Mouse (Mus musculus) adrenal gland (tissue): ENCODE results near the gene Cpne5.

Source experiments
- intact Hi-C: fragments of 180-260 bp; cut with DNase I; formaldehyde crosslinking; loops from one replicate; pipeline ENCODE4 v1.15.1; 2025

Gene Cpne5

GRCm38 (mm10) chr17:29213381-29214192 lies 24.4 kb downstream of the Cpne5 start:
- intact Hi-C loops: no loop called here

DNA sequence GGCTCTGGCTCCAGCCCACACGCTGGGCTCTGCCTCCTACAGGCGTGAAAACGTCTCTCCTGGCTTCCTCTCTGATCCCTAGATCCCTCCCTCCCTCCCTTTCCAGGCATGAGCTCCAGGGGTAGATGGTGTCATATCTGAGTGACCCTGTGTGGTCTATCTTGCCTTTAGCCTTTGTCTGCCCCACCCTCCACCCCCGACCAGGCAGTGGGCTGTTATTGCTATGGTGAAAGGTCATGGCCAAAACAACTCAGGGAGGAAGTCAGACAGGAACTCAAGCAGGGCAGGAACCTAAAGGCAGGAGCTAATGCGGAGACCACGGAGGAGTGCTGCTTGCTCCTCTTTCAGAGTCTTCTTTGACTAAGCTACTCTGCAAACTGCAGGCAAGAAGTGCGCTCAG lies 26.1 kb downstream of the Cpne5 start:
- intact Hi-C loops: no loop called here

DNA sequence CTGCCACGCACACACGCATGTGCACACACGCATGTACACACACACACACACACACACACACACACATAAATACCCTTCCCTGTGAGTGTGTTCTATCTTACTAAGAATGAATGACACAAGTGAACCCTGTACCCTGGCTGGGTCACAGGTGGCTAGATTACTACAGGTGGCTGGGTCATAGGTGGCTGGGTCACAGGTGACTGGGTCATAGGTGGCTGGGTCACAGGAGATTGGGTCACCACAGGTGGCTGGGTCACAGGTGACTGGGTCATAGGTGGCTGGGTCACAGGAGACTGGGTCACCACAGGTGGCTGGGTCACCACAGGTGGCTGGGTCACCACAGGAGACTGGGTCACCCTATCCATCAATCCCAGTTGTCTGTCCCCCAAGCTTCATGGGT lies 27.9 kb downstream of the Cpne5 start:
- intact Hi-C loops: no loop called here

DNA sequence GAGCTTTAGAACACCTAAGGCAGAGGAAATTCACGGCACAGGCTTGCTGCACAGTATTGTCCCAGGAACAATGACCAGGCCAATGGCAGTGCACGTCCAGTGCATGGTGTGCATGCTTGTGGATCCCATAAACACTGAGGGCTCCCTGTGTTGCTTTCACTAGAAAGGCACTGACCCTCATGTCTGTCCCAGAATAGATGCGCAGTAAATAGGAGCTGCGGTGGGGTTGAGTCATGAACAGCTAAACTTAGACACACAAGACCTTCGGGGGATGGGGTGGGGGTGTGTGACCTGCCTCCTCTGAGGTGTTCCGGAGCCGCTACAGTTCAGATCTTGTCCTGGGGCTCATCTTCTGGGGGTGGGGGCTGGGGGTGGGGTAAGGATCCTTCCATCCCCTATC lies 31.9 kb downstream of the Cpne5 start:
- intact Hi-C loops: no loop called here

DNA sequence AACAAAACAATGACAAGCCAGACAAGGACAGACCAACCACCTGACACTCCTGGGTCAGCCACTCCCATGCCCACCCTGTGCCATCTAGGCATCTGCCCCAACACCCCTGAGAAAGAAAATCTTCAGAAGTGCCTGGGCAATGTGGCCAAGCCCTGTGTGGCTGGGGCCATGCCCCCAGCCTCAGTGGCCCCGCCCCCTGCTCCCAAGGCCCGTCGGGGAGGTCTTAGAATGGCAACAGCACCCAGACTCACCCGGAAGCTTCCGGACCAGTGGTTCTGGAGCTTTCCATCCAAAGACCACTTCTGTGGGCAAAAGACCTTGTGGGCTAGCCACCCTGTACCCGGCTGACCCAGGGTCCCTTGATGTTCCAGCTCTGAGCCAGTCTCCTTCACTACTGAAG lies 35.4 kb downstream of the Cpne5 start:
- intact Hi-C loops: no loop called here

GRCm38 (mm10) chr17:29199821-29200220 lies 38.1 kb downstream of the Cpne5 start:
- intact Hi-C loops: no loop called here

DNA sequence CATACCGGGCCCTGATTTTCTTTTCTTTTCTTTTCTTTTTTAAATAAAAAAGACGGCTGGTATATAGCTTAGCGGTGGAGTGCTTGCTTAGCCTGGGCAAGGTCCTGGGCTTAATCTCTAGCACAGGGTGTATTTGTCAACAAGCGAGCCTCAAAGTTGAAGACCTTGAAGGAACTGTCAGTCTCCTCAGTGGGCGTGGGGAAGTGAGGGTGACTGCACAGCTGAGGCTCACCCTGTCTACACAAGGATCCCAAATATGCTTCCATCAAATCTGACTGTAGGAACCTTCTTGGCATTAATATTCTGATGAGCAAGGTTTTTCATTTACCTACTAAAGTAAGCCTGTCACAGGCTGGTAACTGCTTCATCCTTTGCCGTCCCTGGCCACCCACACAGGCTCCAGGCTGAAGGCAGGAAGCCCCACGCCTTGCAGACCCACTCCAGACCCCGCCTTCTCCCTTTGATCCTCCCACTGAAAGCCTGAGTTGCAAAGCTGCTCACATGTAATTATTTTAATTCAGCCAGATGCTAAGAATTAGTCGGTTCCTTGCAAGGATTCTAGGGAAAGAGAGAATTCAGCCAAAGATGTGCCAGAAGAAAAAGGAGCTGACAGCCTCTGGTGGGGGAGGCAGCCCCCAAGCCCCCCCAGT lies 38.7 kb downstream of the Cpne5 start:
- intact Hi-C loops: no loop called here

DNA sequence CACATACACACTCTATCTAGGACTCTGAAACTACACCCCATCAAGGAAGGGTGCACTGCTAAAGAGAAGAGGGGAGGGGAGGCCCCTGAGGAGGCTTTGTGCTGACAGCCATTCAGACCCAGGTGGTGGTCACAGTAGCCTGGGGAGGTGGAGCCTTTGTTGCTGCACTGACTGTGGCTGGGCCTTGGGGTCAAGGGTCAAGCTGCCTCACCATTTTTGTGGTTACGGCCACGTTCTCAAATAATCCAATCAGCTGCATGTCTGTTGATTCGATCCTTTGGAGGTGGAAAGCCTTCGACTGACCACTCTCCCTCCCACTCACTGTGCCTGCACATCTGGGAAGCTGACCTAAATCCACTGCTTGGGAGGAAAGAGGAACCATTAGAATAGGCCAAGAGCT lies 42.4 kb downstream of the Cpne5 start:
- intact Hi-C loops: no loop called here

DNA sequence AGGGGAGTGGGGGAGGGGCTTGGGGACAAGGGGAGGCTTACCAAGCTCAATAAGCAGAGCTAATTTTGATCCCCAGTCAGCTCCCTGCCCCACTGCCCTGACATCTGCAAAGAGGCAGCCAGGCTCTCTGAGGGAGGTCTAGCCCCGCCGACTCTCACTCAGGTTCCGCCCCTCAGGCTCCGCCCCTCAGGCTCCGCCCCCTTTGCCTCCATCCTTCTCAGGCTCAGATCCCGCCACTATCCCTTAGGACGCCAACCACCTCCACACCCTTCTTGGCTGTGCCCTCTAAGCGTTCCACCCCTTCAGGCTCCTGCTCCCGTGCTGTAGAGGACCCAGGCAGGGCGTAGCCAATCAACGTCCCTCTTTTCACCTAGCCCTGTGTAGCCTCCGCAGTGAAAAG lies 49.0 kb downstream of the Cpne5 start:
- intact Hi-C loops: loop anchor here (5.0 kb wide), 1 partner anchor 43 kb away; no protein-coding TSS in a partner anchor

DNA sequence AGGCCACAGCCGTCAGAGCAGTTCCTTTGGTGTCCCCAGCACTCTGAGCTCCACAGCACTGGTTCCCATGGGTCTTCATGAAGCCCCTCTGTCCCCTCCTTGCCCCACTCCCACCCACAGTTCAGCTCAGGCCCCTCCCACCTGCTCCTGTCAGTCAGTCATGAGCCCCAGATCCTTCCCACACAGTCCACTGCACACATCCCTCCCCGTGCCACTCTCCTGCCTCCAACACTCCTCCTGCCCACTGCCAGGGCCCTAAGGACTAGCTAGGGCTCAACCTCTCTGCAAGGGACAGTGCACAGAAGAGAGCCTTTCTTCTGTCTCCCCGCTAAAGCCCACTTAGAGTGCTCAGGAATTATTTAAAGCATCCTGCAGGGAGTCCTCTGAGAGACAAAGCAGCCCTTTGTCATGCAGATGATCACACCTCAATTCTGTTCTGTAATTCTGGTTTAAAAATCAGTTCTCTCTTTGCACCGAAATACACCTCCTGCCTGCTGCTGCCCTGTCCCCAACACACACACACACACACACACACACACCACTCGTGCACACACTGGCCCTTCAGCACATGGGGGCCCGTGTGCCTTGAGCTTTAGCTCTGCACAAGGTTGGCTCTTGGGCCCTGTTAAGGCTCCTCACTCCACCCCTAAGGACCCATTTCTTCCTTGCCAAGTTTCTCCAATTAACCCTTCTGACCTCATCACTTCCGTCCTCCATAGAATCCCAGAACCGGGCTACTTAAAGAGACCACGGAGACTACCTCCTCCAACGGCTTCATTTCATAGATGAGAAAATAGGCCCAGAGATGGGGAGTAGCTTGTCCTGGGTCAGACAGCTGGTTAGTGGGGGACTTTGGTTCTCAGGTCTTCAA lies 50.7 kb downstream of the Cpne5 start:
- intact Hi-C loops: loop anchor here (5.0 kb wide), 1 partner anchor 45 kb away; no protein-coding TSS in a partner anchor

GRCm38 (mm10) chr17:29185376-29186046 lies 52.5 kb downstream of the Cpne5 start:
- intact Hi-C loops: loop anchor here (5.0 kb wide), 1 partner anchor 47 kb away; no protein-coding TSS in a partner anchor

DNA sequence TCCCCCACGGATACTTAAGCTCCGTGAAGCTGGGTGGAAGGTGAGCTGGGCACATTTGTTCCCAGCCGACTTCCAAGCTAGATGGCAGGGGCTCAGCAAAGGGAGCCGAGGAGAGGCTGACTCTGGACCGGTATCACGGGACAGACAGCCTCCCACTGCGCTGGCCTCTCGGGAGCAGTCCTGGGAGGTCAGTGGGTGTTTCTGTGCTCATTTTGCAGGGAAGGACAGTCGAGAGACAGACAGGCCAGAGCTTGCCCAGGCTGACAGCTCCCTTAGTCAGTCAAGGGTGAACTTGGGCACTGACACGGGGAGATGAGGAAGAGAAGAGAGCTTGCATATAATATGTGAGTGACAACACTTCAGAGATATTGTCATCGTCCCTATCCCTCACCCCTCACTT lies 54.8 kb downstream of the Cpne5 start:
- intact Hi-C loops: no loop called here

GRCm38 (mm10) chr17:29181751-29182150 lies 56.2 kb downstream of the Cpne5 start:
- intact Hi-C loops: no loop called here

DNA sequence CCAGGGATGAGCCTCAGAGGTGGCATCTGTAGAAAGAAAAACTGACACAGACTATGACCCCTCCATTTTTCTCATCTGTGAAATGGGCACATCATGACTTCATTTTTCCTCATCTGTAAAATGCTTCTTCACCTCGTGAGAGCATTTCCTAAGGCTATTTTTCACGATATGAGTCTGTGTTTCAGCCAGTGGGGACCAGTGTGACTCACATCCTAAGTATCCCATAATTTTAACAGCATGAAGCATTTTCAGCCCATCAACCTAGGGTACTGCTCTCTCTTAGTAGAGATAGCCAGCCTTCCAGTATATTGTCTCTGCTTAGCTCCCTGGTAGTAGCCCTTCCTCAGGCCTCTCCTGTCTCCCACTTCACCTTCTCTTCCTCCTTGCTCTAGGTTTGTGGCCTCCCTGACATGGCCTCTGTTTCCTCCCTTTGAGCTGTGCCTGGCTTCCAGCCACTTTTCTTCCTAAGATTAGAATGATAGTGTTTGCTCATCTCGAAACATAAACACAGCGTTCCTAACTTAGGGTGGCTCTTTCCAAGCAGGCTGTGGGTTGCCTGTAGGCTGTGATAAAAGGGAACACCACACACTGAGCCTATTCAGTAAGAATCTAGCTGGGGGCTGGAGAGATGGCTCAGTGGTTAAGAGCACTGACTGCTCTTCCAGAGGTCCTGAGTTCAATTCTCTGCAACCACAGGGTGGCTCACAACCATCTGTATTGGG lies 57.4 kb downstream of the Cpne5 start:
- intact Hi-C loops: no loop called here

GRCm38 (mm10) chr17:29179917-29180316 lies 58.0 kb downstream of the Cpne5 start:
- intact Hi-C loops: loop anchor here (5.0 to 10.0 kb wide), 2 partner anchors 195 to 322 kb away; no protein-coding TSS in a partner anchor

GRCm38 (mm10) chr17:29178503-29179059 lies 59.4 kb downstream of the Cpne5 start:
- intact Hi-C loops: loop anchor here (5.0 to 10.0 kb wide), 2 partner anchors 196 to 324 kb away; no protein-coding TSS in a partner anchor

- intact Hi-C loops: loop anchor here (5.0 to 10.0 kb wide), 2 partner anchors 198 to 326 kb away; no protein-coding TSS in a partner anchor
Measured at GRCm38 (mm10) chr17:29176391-29177267, 61.3 kb downstream of the Cpne5 start.

DNA sequence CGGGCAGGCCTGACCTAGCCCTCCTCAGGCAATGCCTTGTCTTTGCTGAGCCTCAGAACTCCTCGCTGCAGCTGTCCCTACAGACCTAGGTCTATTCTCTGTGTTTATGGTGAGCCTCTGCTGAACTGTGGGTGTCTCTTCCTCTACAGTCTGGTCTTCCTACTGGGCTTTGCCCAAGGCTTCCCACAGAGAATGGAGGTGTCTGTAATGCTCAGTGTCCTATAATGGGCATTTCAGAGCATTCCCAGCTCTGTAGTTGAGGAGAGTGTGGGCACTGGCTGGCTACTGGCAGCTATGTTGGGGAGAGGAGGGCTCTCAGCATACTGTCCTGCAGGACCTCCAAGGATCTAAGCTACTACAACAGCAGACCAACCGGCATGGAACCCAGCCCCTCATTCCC lies 62.3 kb downstream of the Cpne5 start:
- intact Hi-C loops: loop anchor here (5.0 to 10.0 kb wide), 2 partner anchors 199 to 327 kb away; no protein-coding TSS in a partner anchor

DNA sequence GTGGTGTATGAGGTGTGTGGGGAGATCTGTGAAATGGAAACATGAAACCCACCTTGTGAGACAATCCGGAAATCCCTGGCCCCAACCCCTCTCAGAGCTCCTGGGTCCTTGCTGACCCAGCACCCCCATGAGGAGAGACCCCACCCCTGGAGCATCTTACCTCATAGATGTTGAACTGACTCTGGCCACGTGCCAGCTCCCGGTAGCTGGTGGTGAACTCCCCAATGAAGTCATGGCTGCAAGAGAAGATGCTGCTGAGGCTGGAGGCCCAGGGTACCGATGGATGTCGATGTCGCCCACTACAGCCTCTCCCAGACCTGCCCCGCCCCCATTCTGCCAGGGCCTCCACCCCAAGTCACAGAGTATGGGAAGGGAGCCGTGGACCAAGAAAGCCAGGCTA lies 64.8 kb downstream of the Cpne5 start:
- intact Hi-C loops: loop anchor here (2.0 to 10.0 kb wide), 4 partner anchors 74 to 202 kb away; no protein-coding TSS in a partner anchor
